ENCODE assay signal across 8 mouse cellular contexts in genomic region chr1:186705915-186706248, GRCm38 (mm10). TPM values are rescaled to one million over a fixed set of nuclear protein-coding genes. Genes with fewer than 3 reads are reported as not detected.
DNase-seq lines count a peak whose midpoint lies in the region; ATAC-seq and TF ChIP-seq lines count a peak whose summit lies in the region.

Gene Tgfb2, minus strand, starts transcription at chr1:186705989.

- no peaks in the 10 kb centered on the region for H3K36me3 ChIP-seq in intestine, embryonic 15.5 days
- 0 out of 2 replicates have a peak, but pooled peaks cover 2% of the 10 kb centered on the region for H3K36me3 ChIP-seq in lung, embryonic 16.5 days (ENCODE audit: control insufficient read depth, insufficient read depth, low read length)

- intact Hi-C loops in gastrocnemius, adult 2 months (cut with DNase I), result no loop called here

- peak within 1 kb of the TSS; percentile 61 for H3K4me3 ChIP-seq in bone marrow macrophage, adult 2 months (ENCODE audit: insufficient read depth, low read length)
- H3K4me3 ChIP-seq in gastrocnemius, adult 2 months, result peak within 1 kb of the TSS; percentile 93
- peak within 1 kb of the TSS; percentile 60 for H3K4me3 ChIP-seq in intestine, embryonic 15.5 days (replicated peaks)
- H3K4me3 ChIP-seq in lung, embryonic 16.5 days (ENCODE audit: low read length), result peak within 1 kb of the TSS; percentile 80

- peak; percentile 29 to 61 for DNase-seq in layer of hippocampus, adult 18-20 months (ENCODE audit: low spot score in 2 of 2)
- no peak for DNase-seq in layer of hippocampus, adult 9-11 months
- no peak for DNase-seq in gastrocnemius, adult 2 months
- DNase-seq in right cerebral cortex, postnatal 4 days, result peak; percentile 26

- WGBS in intestine, embryonic 15.5 days, result 6% methylated on average over 12 of the region's 12 CpGs
- 1% methylated on average over 12 of the region's 12 CpGs for WGBS in lung, embryonic 16.5 days

- peaks cover 2% of the 10 kb centered on the region; the same call in 1 of the 2 replicates for H3K4me1 ChIP-seq in bone marrow macrophage, adult 2 months (ENCODE audit: control insufficient read depth, insufficient read depth, low read length)
- peaks cover 12% of the 10 kb centered on the region for H3K4me1 ChIP-seq in intestine, embryonic 15.5 days (replicated peaks)
- H3K4me1 ChIP-seq in lung, embryonic 16.5 days (replicated peaks; ENCODE audit: control insufficient read depth, insufficient read depth, low read length), result peaks cover 15% of the 10 kb centered on the region; the same call in 1 of the 2 replicates

- TF ChIP-seq POLR2A in bone marrow macrophage, adult 2 months (IDR thresholded peaks at IDR 0.05; ENCODE audit: borderline replicate concordance, low read depth, low read length), result no peak

- H3K9ac ChIP-seq in intestine, embryonic 15.5 days, result peak within 1 kb of the TSS; percentile 66
- peak within 1 kb of the TSS; percentile 94 for H3K9ac ChIP-seq in lung, embryonic 16.5 days (ENCODE audit: low read length)

- H3K27ac ChIP-seq in bone marrow macrophage, adult 2 months (ENCODE audit: insufficient read depth, low read depth, low read length), result no peak within 1 kb of the TSS
- H3K27ac ChIP-seq in gastrocnemius, adult 2 months, result peak within 1 kb of the TSS; percentile 91
- H3K27ac ChIP-seq in intestine, embryonic 15.5 days, result peak within 1 kb of the TSS; percentile 72
- H3K27ac ChIP-seq in lung, embryonic 16.5 days (ENCODE audit: low read length), result peak within 1 kb of the TSS; percentile 97

- TF ChIP-seq CTCF in bone marrow macrophage, adult 2 months (IDR thresholded peaks at IDR 0.05; ENCODE audit: low read depth, low read length), result no peak
- no peak for TF ChIP-seq CTCF in gastrocnemius, adult 2 months (IDR thresholded peaks at IDR 0.05)

- peaks cover 4% of the 10 kb centered on the region for H3K27me3 ChIP-seq in intestine, embryonic 15.5 days (replicated peaks)
- H3K27me3 ChIP-seq in lung, embryonic 16.5 days (ENCODE audit: control insufficient read depth, insufficient read depth, low read depth, low read length), result no peaks in the 10 kb centered on the region

- no peaks in the 10 kb centered on the region for H3K9me3 ChIP-seq in intestine, embryonic 15.5 days
- no peaks in the 10 kb centered on the region for H3K9me3 ChIP-seq in lung, embryonic 16.5 days (ENCODE audit: control insufficient read depth, low read length)

- peak within 1 kb of the TSS; percentile 96 for H3K4me2 ChIP-seq in intestine, embryonic 15.5 days (replicated peaks)
- peak within 1 kb of the TSS; percentile 84 for H3K4me2 ChIP-seq in lung, embryonic 16.5 days (ENCODE audit: low read depth, low read length)

- ATAC-seq in intestine, embryonic 15.5 days, result peak; percentile 48
- peak; percentile 30 for ATAC-seq in lung, embryonic 16.5 days (ENCODE audit: low read depth)
- no peak for ATAC-seq in monocyte, adult 5-6 weeks (replicated peaks; ENCODE audit: insufficient number of reproducible peaks, low FRiP score, low TSS enrichment, poor library complexity, severe bottlenecking)

RNA-seq across cellular contexts. Expression of gene Tgfb2, which starts in this region (rescaled TPM):
- 10 to 100 TPM; 25.9 to 26.9 TPM for total RNA-seq in layer of hippocampus, adult 18-20 months (2021)
- 0.55 and 0.81 TPM in 2 replicates for polyA plus RNA-seq in bone marrow macrophage, adult 2 months (2012; ENCODE audit: insufficient read depth, insufficient read length, missing spikeins)
- 10 to 100 TPM in 1 of 2 experiments, 1 to 10 TPM in 1; 6.5 to 14.1 TPM for total RNA-seq in gastrocnemius, adult 2 months (2021)
- 16.5 and 18.5 TPM in 2 replicates for polyA plus RNA-seq in intestine, embryonic 15.5 days (2015; fragmentation: Nextera tagmentation; extraction: Ambion mirVana)
- polyA plus RNA-seq in lung, embryonic 16.5 days (2015; fragmentation: Nextera tagmentation; extraction: Ambion mirVana), result 102 and 106 TPM in 2 replicates
- 0.21 to 0.68 TPM (median 0.29 TPM) in 3 replicates for total RNA-seq in monocyte, adult 5-6 weeks (2017)

Comparison
In these comparisons a context has a peak if more than half of its experiments do, and no peak if none do; other contexts are left out.
1. DNase-seq: peak in layer of hippocampus, adult 18-20 months (2 of 2) and right cerebral cortex, postnatal 4 days (single experiment); none in layer of hippocampus, adult 9-11 months (single experiment) and gastrocnemius, adult 2 months (single experiment).
2. Peak in every context shown above with its lines, with median percentiles within 50 percentile points of each other: H3K4me3 ChIP-seq.